ENCODE assay signal across 8 mouse cellular contexts in the genomic region with DNA sequence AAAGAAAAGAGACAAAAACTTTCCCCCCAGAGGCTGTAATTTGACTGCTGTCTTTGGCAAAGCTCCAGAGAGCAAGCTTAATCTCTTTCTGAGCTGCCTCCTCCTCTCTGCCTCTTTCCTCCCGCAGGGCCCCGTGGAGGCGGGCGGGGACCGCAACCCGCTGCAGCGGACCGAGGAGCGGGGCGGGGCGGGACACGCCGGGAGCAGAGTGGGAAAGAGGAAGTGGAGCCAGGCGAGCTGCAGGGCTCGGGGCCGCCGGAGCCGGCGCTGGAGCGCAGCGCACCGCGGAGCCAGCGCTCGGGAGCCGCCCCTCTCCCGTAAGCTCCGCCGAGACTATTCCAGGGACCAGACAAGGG. TPM values are rescaled to one million over a fixed set of nuclear protein-coding genes. Genes with fewer than 3 reads are reported as not detected.
DNase-seq lines count a peak whose midpoint lies in the region; ATAC-seq and TF ChIP-seq lines count a peak whose summit lies in the region.

A gene (plus strand): TSS at position 217 of the 356 bp plus-strand sequence.

- H3K4me3 ChIP-seq in embryonic fibroblast, embryonic 13.5 days (ENCODE audit: insufficient read depth, low read length) = peak within 1 kb of the TSS; percentile 57
- H3K4me3 ChIP-seq in heart, embryonic 12.5 days = peak within 1 kb of the TSS; percentile 84
- H3K4me3 ChIP-seq in kidney, postnatal 0 days (replicated peaks; ENCODE audit: low read depth, low read length) = peak within 1 kb of the TSS; percentile 68
- peak within 1 kb of the TSS; percentile 60 for H3K4me3 ChIP-seq in liver, embryonic 11.5 days (ENCODE audit: low read depth, low read length)
- H3K4me3 ChIP-seq in stomach, embryonic 15.5 days (replicated peaks) = peak within 1 kb of the TSS; percentile 70

- no peaks in the 10 kb centered on the region for H3K9me3 ChIP-seq in heart, embryonic 12.5 days (replicated peaks)
- no peaks in the 10 kb centered on the region for H3K9me3 ChIP-seq in kidney, postnatal 0 days (replicated peaks; ENCODE audit: low read length)
- no peaks in the 10 kb centered on the region for H3K9me3 ChIP-seq in liver, embryonic 11.5 days (ENCODE audit: control insufficient read depth, low read length)
- H3K9me3 ChIP-seq in stomach, embryonic 15.5 days = no peaks in the 10 kb centered on the region

- peak within 1 kb of the TSS; percentile 89 for H3K9ac ChIP-seq in heart, embryonic 12.5 days
- H3K9ac ChIP-seq in kidney, postnatal 0 days (ENCODE audit: low read depth, low read length) = peak within 1 kb of the TSS; percentile 84
- peak within 1 kb of the TSS; percentile 51 for H3K9ac ChIP-seq in liver, embryonic 11.5 days (ENCODE audit: low read depth, low read length)
- peak within 1 kb of the TSS; percentile 63 for H3K9ac ChIP-seq in stomach, embryonic 15.5 days

- 0 out of 2 replicates have a peak, but pooled peaks have one; percentile 12 for TF ChIP-seq POLR2A in embryonic fibroblast, embryonic 13.5 days (IDR thresholded peaks at IDR 0.05; ENCODE audit: low read depth, low read length)

- 0 out of 2 replicates have a peak within 1 kb of the TSS, but pooled peaks have one; percentile 0 for H3K27ac ChIP-seq in embryonic fibroblast, embryonic 13.5 days (ENCODE audit: insufficient read depth, low read length)
- H3K27ac ChIP-seq in heart, embryonic 12.5 days (ENCODE audit: poor library complexity, severe bottlenecking) = peak within 1 kb of the TSS; percentile 85
- H3K27ac ChIP-seq in kidney, postnatal 0 days = peak within 1 kb of the TSS; percentile 97
- H3K27ac ChIP-seq in liver, embryonic 11.5 days (ENCODE audit: low read depth, low read length) = peak within 1 kb of the TSS; percentile 56; the same call in 1 of the 2 replicates
- H3K27ac ChIP-seq in stomach, embryonic 15.5 days = peak within 1 kb of the TSS; percentile 88

- peak; percentile 79 for DNase-seq in embryo, embryonic 10 days (ENCODE audit: low spot score)
- no peak for DNase-seq in embryo, embryonic 9.5 days (ENCODE audit: extremely low spot score)
- DNase-seq in kidney, postnatal 0 days (ENCODE audit: low spot score) = peak; percentile 96
- peak; percentile 67 for DNase-seq in liver, embryonic 11.5 days (ENCODE audit: low spot score)
- peak; percentile 46 to 51 for DNase-seq in monocyte, adult 2 months (ENCODE audit: low read depth in 1 of 2, low spot score in 2 of 2)

- no peaks in the 10 kb centered on the region for H3K27me3 ChIP-seq in heart, embryonic 12.5 days (replicated peaks)
- no peaks in the 10 kb centered on the region for H3K27me3 ChIP-seq in kidney, postnatal 0 days (ENCODE audit: insufficient read depth, low read length)
- H3K27me3 ChIP-seq in liver, embryonic 11.5 days (replicated peaks; ENCODE audit: control insufficient read depth, insufficient read depth, low read length) = peaks cover 4% of the 10 kb centered on the region
- H3K27me3 ChIP-seq in stomach, embryonic 15.5 days (replicated peaks) = no peaks in the 10 kb centered on the region

- H3K4me2 ChIP-seq in heart, embryonic 12.5 days = peak within 1 kb of the TSS; percentile 99
- peak within 1 kb of the TSS; percentile 87 for H3K4me2 ChIP-seq in kidney, postnatal 0 days (ENCODE audit: low read length)
- H3K4me2 ChIP-seq in liver, embryonic 11.5 days = peak within 1 kb of the TSS; percentile 89
- peak within 1 kb of the TSS; percentile 97 for H3K4me2 ChIP-seq in stomach, embryonic 15.5 days

- H3K36me3 ChIP-seq in heart, embryonic 12.5 days = no peaks in the 10 kb centered on the region
- no peaks in the 10 kb centered on the region for H3K36me3 ChIP-seq in kidney, postnatal 0 days (ENCODE audit: insufficient read depth, low read length)
- no peaks in the 10 kb centered on the region for H3K36me3 ChIP-seq in liver, embryonic 11.5 days (ENCODE audit: control insufficient read depth, insufficient read depth, low read length)
- H3K36me3 ChIP-seq in stomach, embryonic 15.5 days = no peaks in the 10 kb centered on the region

- H3K4me1 ChIP-seq in embryonic fibroblast, embryonic 13.5 days (ENCODE audit: control insufficient read depth, insufficient read depth, low read length) = no peaks in the 10 kb centered on the region
- 0 out of 2 replicates have a peak, but pooled peaks cover 2% of the 10 kb centered on the region for H3K4me1 ChIP-seq in heart, embryonic 12.5 days (replicated peaks)
- H3K4me1 ChIP-seq in kidney, postnatal 0 days (replicated peaks; ENCODE audit: insufficient read depth, low read length) = no peaks in the 10 kb centered on the region
- H3K4me1 ChIP-seq in liver, embryonic 11.5 days (replicated peaks; ENCODE audit: control insufficient read depth, insufficient read depth, low read length) = 0 out of 2 replicates have a peak, but pooled peaks cover 2% of the 10 kb centered on the region
- H3K4me1 ChIP-seq in stomach, embryonic 15.5 days = peaks cover 5% of the 10 kb centered on the region; the same call in 1 of the 2 replicates

- no peak for TF ChIP-seq CTCF in embryonic fibroblast, embryonic 13.5 days (IDR thresholded peaks at IDR 0.05; ENCODE audit: borderline replicate concordance, insufficient read depth, low read length)
- peak; percentile 45 for TF ChIP-seq CTCF in kidney, postnatal 0 days (IDR thresholded peaks at IDR 0.05; ENCODE audit: low read depth)

- WGBS in heart, embryonic 12.5 days = 2% methylated on average over 28 of the region's 29 CpGs
- 0% methylated on average over 20 of the region's 29 CpGs for whole genome bisulfite sequencing in kidney, postnatal 0 days
- WGBS in liver, embryonic 11.5 days = 0% methylated on average over 17 of the region's 29 CpGs
- under 1% methylated on average over 25 of the region's 29 CpGs for WGBS in stomach, embryonic 15.5 days

- ATAC-seq in heart, embryonic 12.5 days (ENCODE audit: insufficient number of reproducible peaks, low FRiP score) = peak; percentile 89
- ATAC-seq in kidney, postnatal 0 days (replicated peaks; ENCODE audit: low FRiP score, low read depth) = peak; percentile 93
- peak; percentile 73 for ATAC-seq in liver, embryonic 11.5 days (replicated peaks; ENCODE audit: low FRiP score)
- peak; percentile 93 for ATAC-seq in stomach, embryonic 15.5 days (ENCODE audit: insufficient read depth, low FRiP score, low read depth)

RNA-seq across cellular contexts. Expression of the gene that starts here (rescaled TPM):
- polyA plus RNA-seq in embryonic fibroblast, embryonic 13.5 days (2011; ENCODE audit: insufficient read length, low read depth, missing spikeins) = 4.5 and 8.7 TPM in 2 replicates
- 8.6 and 9.5 TPM in 2 replicates for polyA plus RNA-seq in heart, embryonic 12.5 days (2016; fragmentation: Nextera tagmentation; extraction: Ambion mirVana)
- 7.9 and 8.9 TPM in 2 replicates for polyA plus RNA-seq in kidney, postnatal 0 days (2015; fragmentation: Nextera tagmentation; extraction: Ambion mirVana)
- 4.4 and 4.9 TPM in 2 replicates for polyA plus RNA-seq in liver, embryonic 11.5 days (2014; fragmentation: Nextera tagmentation; extraction: Ambion mirVana)
- 9.2 and 11.0 TPM in 2 replicates for polyA plus RNA-seq in stomach, embryonic 15.5 days (2015; fragmentation: Nextera tagmentation; extraction: Ambion mirVana)

Comparison
In these comparisons a context has a peak if more than half of its experiments do, and no peak if none do; other contexts are left out.
1. H3K27ac ChIP-seq: peak in every context shown above with its lines; median percentile 97 in kidney, postnatal 0 days; 88 in stomach, embryonic 15.5 days; 85 in heart, embryonic 12.5 days; 56 in liver, embryonic 11.5 days; 0 in embryonic fibroblast, embryonic 13.5 days.